Mouse (Mus musculus) midbrain, postnatal 0 days (tissue): ENCODE results near the gene Gstp2. TPM values are rescaled to one million over a fixed set of nuclear protein-coding genes. Genes with fewer than 3 reads are reported as not detected.
"Not testable (repeated sequence)": the region's sequence is repeated elsewhere in the genome, so short reads cannot be mapped to it uniquely, and the experiment has no call there.

Experiments
- ATAC-seq: fragments of 200-750 bp; cut with Nextera tagmentation; 2 replicates; pipeline ENCODE4 v1.8.0; 2017; ENCODE audit warnings: moderate number of reproducible peaks, mild to moderate bottlenecking, moderate TSS enrichment, moderate library complexity; ENCODE audit not compliant: low FRiP score
- DNase-seq: peaks from one replicate; pipeline ENCODE4 v3.0.0-alpha.2; 2015; ENCODE audit warnings: low spot score
- H3K27ac ChIP-seq: fragments of 300-500 bp; sonication (generic); 2 replicates; pipeline ENCODE4 v1.5.1; 2014; ENCODE audit warnings: low read depth, mild to moderate bottlenecking, low read length, mixed read lengths
- H3K27me3 ChIP-seq: fragments of 300-500 bp; sonication (generic); 2 replicates; pipeline ENCODE4 v1.6.1; 2014; ENCODE audit warnings: low read length, control low read depth, mixed read lengths; ENCODE audit not compliant: insufficient read depth
- H3K36me3 ChIP-seq: fragments of 300-500 bp; sonication (generic); 2 replicates; pipeline ENCODE4 v1.6.1; 2014; ENCODE audit warnings: low read length, control low read depth, mixed read lengths; ENCODE audit not compliant: insufficient read depth
- H3K4me1 ChIP-seq: fragments of 300-500 bp; sonication (generic); 2 replicates; pipeline ENCODE4 v1.6.1; 2014; ENCODE audit warnings: mild to moderate bottlenecking, control low read depth, antibody characterized with exemption, low read length, mixed read lengths; ENCODE audit not compliant: insufficient read depth
- H3K4me2 ChIP-seq: fragments of 300-500 bp; sonication (generic); 2 replicates; pipeline ENCODE4 v1.6.1; 2014; ENCODE audit warnings: low read depth, mild to moderate bottlenecking, low read length, mixed read lengths; ENCODE audit not compliant: poor library complexity, severe bottlenecking
- H3K4me3 ChIP-seq: fragments of 300-500 bp; sonication (generic); 2 replicates; pipeline ENCODE4 v1.5.1; 2014; ENCODE audit warnings: low read depth, mild to moderate bottlenecking, low read length, moderate library complexity
- H3K9ac ChIP-seq: fragments of 300-500 bp; sonication (generic); replicated peaks from 2 replicates; pipeline ENCODE4 v1.6.1; 2014; ENCODE audit warnings: mild to moderate bottlenecking, low read length, moderate library complexity, mixed read lengths; ENCODE audit not compliant: poor library complexity, severe bottlenecking
- H3K9me3 ChIP-seq: fragments of 300-500 bp; sonication (generic); 2 replicates; pipeline ENCODE4 v1.6.1; 2016; ENCODE audit warnings: low read length, control low read depth
- CTCF ChIP-seq: IDR thresholded peaks from 2 replicates; pipeline ENCODE4 v1.5.1; 2016; ENCODE audit warnings: antibody characterized with exemption, mild to moderate bottlenecking
- WGBS: fragments of 180-500 bp; shearing (Covaris S2); extraction: QIAGEN DNeasy Blood & Tissue Kit; methylation state at CpG from one replicate; pipeline ENCODE4 v1.1.7; 2014; 5-methylcytosine and 5-hydroxymethylcytosine counted together
- polyA plus RNA-seq: library from polyadenylated mRNA; unstranded; fragments of >200 nt; fragmentation: Nextera tagmentation; extraction: Ambion mirVana; gene quantifications from 2 replicates; pipeline ENCODE4 v1.2.1, GENCODE M21; 2015
- total RNA-seq: library from RNA; depleted of rRNA; stranded (reverse); fragments of >200 nt; gene quantifications from 2 replicates; pipeline ENCODE4 v1.2.3, GENCODE M21; 2014

The Gstp2 gene
- total and polyA plus RNA-seq, 2 experiments from 2014 or later, result 2.4 TPM; not detected in 1

DNA sequence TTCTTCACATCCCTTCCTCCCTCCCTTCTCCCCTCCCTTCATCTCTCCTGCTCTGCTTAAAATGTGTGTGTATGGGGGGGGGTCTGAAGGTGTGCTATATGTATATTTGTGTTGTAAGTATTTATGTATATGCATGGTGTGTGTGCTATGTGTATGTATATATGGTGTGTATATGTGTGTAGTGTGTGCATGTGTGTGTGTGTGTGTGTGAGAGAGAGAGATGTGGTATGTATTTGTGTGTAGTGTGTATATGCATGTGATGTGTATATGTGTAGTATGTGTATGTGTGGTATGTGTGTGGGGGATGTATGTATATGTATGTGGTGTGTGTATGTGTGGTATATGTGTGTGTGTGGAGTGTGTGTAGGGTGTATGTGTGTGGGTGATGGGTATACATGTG is 21.1 kb upstream of the Gstp2 start:
- no peaks in the 10 kb centered on the region for H3K27me3 ChIP-seq

GRCm38 (mm10) chr19:4066280-4066679 is 20.5 kb upstream of the Gstp2 start:
- TF ChIP-seq CTCF, result no peak
- no peak for ATAC-seq

More for the DNA sequence above, 21.1 kb upstream of the Gstp2 start:
- Histone ChIP-seq H3K36me3 (no peaks in the 10 kb centered on the region), H3K4me2 (no peak overlapping the region), H3K4me1 (no peaks in the 10 kb centered on the region), H3K27ac (no peak overlapping the region), H3K9ac (no peak overlapping the region), H3K4me3 (no peak overlapping the region), H3K9me3 (no peaks in the 10 kb centered on the region)
- no peak for TF ChIP-seq CTCF
- no peak for DNase-seq
- no peak for ATAC-seq

GRCm38 (mm10) chr19:4064501-4064900 is 18.7 kb upstream of the Gstp2 start:
- not testable (repeated sequence) for H3K4me1 ChIP-seq, H3K9ac ChIP-seq, H3K36me3 ChIP-seq, ATAC-seq, H3K27ac ChIP-seq, H3K27me3 ChIP-seq, H3K9me3 ChIP-seq, H3K4me2 ChIP-seq, DNase-seq, H3K4me3 ChIP-seq
- 53% methylated on average over 3 of the region's 11 CpGs for WGBS

More at GRCm38 (mm10) chr19:4066280-4066679, 20.5 kb upstream of the Gstp2 start:
- H3K27ac ChIP-seq, result no peak overlapping the region
- WGBS, result 84% methylated on average over 6 of the region's 6 CpGs
- no peak overlapping the region for H3K4me2 ChIP-seq
- H3K36me3 ChIP-seq, result no peaks in the 10 kb centered on the region
- no peak overlapping the region for H3K4me3 ChIP-seq
- H3K27me3 ChIP-seq, result no peaks in the 10 kb centered on the region
- H3K4me1 ChIP-seq, result no peaks in the 10 kb centered on the region
- H3K9me3 ChIP-seq, result no peaks in the 10 kb centered on the region
- H3K9ac ChIP-seq, result no peak overlapping the region
- no peak for DNase-seq

- H3K36me3 ChIP-seq, DNase-seq, H3K4me1 ChIP-seq, H3K9ac ChIP-seq, H3K27ac ChIP-seq, ATAC-seq, H3K4me2 ChIP-seq, H3K4me3 ChIP-seq, H3K9me3 ChIP-seq, H3K27me3 ChIP-seq: not testable (repeated sequence)
- WGBS, result 76% methylated on average over 2 of the region's 4 CpGs
Observed at GRCm38 (mm10) chr19:4063357-4063756, 17.5 kb upstream of the Gstp2 start.

DNA sequence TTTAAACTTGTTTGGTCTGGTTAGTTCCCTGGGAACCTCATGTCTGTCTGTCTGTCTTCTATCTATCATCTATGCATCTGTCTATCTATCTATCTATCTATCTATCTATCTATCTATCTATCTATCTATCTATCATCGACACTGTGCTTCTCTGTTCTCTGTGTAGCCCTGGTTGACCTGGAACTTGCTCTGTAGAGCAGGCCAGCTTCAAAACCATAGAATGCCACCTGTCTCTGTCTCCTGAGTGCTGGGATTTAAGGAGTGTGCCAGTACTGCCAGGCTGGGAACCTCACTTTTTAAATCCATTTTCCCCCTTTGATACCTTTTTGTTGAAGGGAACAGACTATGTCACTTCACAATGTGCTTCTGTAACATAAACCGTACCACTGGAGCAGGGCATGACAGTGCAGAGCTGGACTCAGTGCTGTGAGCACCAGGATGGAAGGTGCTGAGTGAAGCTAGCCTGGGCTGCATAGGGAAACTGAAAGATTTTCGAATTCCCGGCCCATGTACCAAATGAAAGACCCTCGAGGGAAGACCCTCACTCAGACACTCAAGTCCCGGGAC is 15.2 kb upstream of the Gstp2 start:
- no peak overlapping the region for H3K4me3 ChIP-seq
- no peaks in the 10 kb centered on the region for H3K4me1 ChIP-seq
- H3K27me3 ChIP-seq, result no peaks in the 10 kb centered on the region
- no peak for TF ChIP-seq CTCF
- DNase-seq (no peak), ATAC-seq (no peak)
- H3K4me2 ChIP-seq, result no peak overlapping the region
- no peak overlapping the region for H3K27ac ChIP-seq
- H3K9ac ChIP-seq, result no peak overlapping the region
- H3K36me3 ChIP-seq, result no peaks in the 10 kb centered on the region
- no peaks in the 10 kb centered on the region for H3K9me3 ChIP-seq
- 86% methylated on average over 6 of the region's 6 CpGs for WGBS

DNA sequence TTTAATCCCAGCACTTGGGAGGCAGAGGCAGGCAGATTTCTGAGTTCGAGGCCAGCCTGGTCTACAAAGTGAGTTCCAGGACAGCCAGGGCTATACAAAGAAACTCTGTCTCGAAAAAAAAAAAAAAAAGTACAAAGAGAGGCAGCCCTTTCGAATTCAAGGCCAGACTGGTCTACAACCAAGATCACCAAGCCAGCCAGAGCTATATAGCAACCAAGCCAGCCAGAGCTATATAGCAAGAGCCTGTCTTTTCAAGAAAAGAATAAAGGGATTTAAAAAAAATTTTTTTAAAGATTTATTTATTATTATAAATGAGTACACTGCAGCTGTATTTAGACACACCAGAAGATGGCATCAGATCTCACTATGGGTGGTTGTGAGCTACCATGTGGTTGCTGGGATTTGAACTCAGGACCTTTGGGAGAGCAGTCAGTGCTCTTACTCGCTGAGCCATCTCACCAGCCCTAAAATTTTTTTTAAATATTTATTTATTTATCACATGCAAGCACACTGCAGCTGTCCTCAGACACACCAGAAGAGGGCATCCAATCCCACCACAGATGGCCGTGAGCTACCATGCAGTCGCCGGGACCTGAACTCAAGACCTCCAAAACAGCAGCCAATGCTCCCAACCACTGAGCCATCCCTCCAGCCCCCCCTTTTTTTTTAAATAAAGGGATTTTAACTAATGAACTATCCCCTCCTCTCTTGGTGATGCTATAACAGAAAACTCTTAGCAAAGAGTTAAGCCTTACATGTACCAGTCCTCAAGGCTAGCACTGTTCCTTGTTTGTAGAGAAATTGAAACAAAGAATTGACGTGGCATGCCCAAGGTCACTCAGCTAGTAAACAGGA is 14.4 kb upstream of the Gstp2 start:
- WGBS, result 85% methylated on average over 8 of the region's 8 CpGs
- DNase-seq, H3K4me3 ChIP-seq, H3K27me3 ChIP-seq, H3K27ac ChIP-seq, H3K4me1 ChIP-seq, ATAC-seq, H3K9me3 ChIP-seq, H3K9ac ChIP-seq, H3K36me3 ChIP-seq, H3K4me2 ChIP-seq: not testable (repeated sequence)
